Mouse (Mus musculus): Measurements from ENCODE around the gene Fam241a.

Gene Fam241a

DNA sequence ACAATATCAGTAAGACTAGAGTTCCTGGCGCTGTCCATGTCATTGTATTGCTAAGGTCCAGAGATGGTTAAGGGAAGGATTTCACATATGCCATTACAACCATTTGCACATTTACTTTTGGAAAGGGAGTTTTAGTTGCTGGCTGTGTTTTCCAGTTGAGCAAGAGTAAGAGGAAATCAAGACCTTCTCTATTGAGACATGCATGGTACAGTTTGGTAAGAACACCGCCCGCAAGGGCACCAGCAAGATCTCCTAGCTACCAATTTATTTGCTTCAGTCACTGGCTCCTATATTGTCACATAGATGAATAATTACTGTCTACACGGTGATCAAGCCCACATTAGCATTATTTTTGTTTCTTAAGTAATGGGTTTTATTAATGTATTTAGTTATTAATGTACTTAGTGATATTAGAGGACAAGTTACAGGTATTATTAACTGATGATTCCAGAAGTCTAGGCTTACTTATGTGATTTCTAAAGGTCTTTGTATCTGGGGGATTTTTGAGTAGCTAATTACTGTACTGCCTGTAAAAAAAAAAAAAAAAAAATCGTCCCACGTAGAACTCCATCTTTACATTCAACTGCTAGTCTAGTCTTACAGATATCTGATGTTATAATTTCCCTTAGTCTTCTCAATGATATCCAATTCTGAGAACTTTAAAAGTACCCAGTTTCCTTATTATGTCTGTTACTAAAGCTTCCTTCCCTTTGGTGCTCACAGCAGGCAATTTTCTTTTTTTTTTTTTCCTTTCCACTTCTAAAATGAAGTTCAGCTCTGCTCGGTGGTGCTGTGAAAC lies 944 bp downstream of the Fam241a start:
- peak; percentile 5 for DNase-seq (ENCODE audit: low read depth, low spot score)
- H3K36me3 ChIP-seq (ENCODE audit: control insufficient read depth, insufficient read depth, low read length, poor library complexity, severe bottlenecking), result no peaks in the 10 kb centered on the region
- no peaks in the 10 kb centered on the region for H3K27me3 ChIP-seq (ENCODE audit: control insufficient read depth, insufficient read depth, low read length, poor library complexity, severe bottlenecking)

- DNase-seq (ENCODE audit: low read depth, low spot score), result peak; percentile 17
- H3K27me3 ChIP-seq (ENCODE audit: control insufficient read depth, insufficient read depth, low read length, poor library complexity, severe bottlenecking), result no peaks in the 10 kb centered on the region
- no peaks in the 10 kb centered on the region for H3K36me3 ChIP-seq (ENCODE audit: control insufficient read depth, insufficient read depth, low read length, poor library complexity, severe bottlenecking)
Observed at GRCm38 (mm10) chr3:127893902-127894301, 2.2 kb downstream of the Fam241a start.

- H3K27me3 ChIP-seq (ENCODE audit: control insufficient read depth, insufficient read depth, low read length, poor library complexity, severe bottlenecking), result no peaks in the 10 kb centered on the region
- H3K36me3 ChIP-seq (ENCODE audit: control insufficient read depth, insufficient read depth, low read length, poor library complexity, severe bottlenecking), result no peaks in the 10 kb centered on the region
- DNase-seq (ENCODE audit: low read depth, low spot score), result peak; percentile 35
Observed at GRCm38 (mm10) chr3:127891906-127892305, 4.2 kb downstream of the Fam241a start.

DNA sequence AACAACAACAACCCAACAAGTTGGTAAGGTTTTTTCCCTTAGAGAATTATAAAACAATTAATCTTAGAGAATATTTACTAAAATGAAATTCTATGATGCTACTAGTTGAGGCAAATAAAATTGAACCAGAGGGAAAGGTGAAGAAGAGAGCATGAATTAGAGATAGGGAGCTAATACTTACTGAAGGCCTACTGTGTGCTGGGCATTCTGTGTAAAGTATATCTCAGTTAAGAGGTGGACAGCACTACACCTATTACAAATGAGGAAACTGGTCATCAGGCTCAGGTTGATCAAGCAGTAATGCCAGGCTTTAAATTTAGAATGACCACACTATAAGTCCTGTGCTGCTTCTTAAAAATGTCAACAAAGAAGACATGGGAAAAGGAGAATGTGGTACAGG lies 6.1 kb downstream of the Fam241a start:
- H3K27me3 ChIP-seq (ENCODE audit: control insufficient read depth, insufficient read depth, low read length, poor library complexity, severe bottlenecking), result no peaks in the 10 kb centered on the region
- DNase-seq (ENCODE audit: low read depth, low spot score), result no peak
- no peaks in the 10 kb centered on the region for H3K36me3 ChIP-seq (ENCODE audit: control insufficient read depth, insufficient read depth, low read length, poor library complexity, severe bottlenecking)

DNA sequence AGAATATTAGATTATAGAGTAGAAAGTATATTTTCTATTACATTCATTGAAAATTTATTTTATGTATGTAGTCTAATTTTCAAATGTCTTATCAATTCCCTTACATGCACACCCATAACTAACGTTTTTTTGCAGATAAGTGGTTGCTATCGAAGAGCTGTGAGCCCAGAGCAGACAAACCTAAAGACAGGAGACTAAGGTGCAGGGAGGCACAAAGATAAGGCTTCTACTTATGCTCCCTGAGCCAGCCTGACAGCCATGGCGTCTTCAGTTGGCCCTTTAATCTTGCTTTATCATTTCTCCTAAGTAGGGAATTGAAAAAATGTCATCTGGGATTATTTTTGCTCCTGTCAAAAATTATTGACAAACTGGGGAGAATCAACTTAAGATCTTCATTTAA lies 6.6 kb downstream of the Fam241a start:
- H3K27me3 ChIP-seq (ENCODE audit: control insufficient read depth, insufficient read depth, low read length, poor library complexity, severe bottlenecking), result no peaks in the 10 kb centered on the region
- no peak for DNase-seq (ENCODE audit: low read depth, low spot score)
- no peaks in the 10 kb centered on the region for H3K36me3 ChIP-seq (ENCODE audit: control insufficient read depth, insufficient read depth, low read length, poor library complexity, severe bottlenecking)

GRCm38 (mm10) chr3:127881684-127882083 lies 14.4 kb downstream of the Fam241a start:
- no peak for DNase-seq (ENCODE audit: low read depth, low spot score)
- no peaks in the 10 kb centered on the region; the same call in 1 of the 2 replicates for H3K27me3 ChIP-seq (ENCODE audit: control insufficient read depth, insufficient read depth, low read length, poor library complexity, severe bottlenecking)
- H3K36me3 ChIP-seq (ENCODE audit: control insufficient read depth, insufficient read depth, low read length, poor library complexity, severe bottlenecking), result no peaks in the 10 kb centered on the region

DNA sequence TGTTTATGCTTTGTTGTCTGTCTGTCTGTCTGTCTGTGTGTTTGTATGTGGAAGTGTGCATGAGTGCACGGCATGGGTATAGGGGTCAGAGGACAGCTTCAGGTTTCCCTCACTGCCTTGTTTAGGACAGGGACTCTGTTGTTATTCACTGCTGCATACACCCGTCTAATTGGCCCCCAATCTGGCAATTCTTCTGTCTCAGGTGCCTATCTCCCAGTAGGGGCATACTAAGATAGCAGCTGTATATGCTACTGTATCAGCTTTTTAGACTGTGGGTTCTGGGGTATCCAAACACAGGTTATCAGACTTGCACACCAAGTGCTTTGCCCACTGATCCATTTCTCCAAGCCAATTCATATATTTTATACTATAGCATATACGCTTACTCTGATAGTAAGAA lies 16.2 kb downstream of the Fam241a start:
- no peak for DNase-seq (ENCODE audit: low read depth, low spot score)
- Histone ChIP-seq H3K27me3 (ENCODE audit: control insufficient read depth, insufficient read depth, low read length, poor library complexity, severe bottlenecking) (no peaks in the 10 kb centered on the region; the same call in 1 of the 2 replicates), H3K36me3 (ENCODE audit: control insufficient read depth, insufficient read depth, low read length, poor library complexity, severe bottlenecking) (no peaks in the 10 kb centered on the region)

DNA sequence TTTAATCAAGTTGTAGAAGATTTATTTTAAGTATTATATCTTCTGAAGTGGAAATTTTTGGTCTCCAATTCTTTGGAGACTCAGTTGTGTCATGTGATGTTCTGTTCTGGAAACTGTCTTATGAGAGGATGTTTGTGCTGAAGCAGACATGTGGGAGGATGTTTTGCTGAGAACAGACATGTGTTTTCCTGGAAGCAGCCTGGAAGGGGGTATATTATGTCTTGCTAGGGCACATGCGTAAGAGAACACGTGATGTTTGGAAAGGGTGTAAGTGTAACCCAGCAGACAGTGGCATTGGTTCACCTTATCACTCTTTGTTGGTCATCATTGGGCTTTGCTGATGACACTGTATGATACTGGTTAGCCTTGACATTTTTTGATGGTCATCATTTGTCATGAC lies 20.6 kb downstream of the Fam241a start:
- H3K27me3 ChIP-seq (ENCODE audit: control insufficient read depth, insufficient read depth, low read length, poor library complexity, severe bottlenecking), result no peaks in the 10 kb centered on the region
- H3K36me3 ChIP-seq (ENCODE audit: control insufficient read depth, insufficient read depth, low read length, poor library complexity, severe bottlenecking), result no peaks in the 10 kb centered on the region
- DNase-seq (ENCODE audit: low read depth, low spot score), result no peak

DNA sequence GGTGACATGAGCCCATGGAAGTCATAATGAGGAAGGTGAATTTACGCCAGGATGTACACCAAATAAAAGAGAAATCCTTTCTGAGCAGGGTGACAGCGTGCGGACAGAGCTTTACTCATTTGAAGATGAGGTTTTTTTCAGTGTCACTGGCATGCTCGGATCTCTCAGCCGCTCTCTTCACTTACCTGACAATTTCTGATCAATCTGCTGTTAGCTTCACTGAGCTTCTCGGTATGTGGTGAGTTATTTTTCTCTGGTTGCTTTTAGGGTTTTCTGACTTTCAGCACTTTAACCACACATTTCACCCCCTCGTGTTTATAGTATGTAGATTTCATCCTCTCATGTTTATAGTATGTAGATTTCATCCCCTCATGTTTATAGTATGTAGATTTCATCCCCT lies 21.1 kb downstream of the Fam241a start:
- DNase-seq (ENCODE audit: low read depth, low spot score), result no peak
- no peaks in the 10 kb centered on the region for H3K27me3 ChIP-seq (ENCODE audit: control insufficient read depth, insufficient read depth, low read length, poor library complexity, severe bottlenecking)
- H3K36me3 ChIP-seq (ENCODE audit: control insufficient read depth, insufficient read depth, low read length, poor library complexity, severe bottlenecking), result no peaks in the 10 kb centered on the region

- DNase-seq (ENCODE audit: low read depth, low spot score), result no peak
- Histone ChIP-seq H3K27me3 (ENCODE audit: control insufficient read depth, insufficient read depth, low read length, poor library complexity, severe bottlenecking) (no peaks in the 10 kb centered on the region), H3K36me3 (ENCODE audit: control insufficient read depth, insufficient read depth, low read length, poor library complexity, severe bottlenecking) (no peaks in the 10 kb centered on the region)
Observed at GRCm38 (mm10) chr3:127874254-127874883, 21.8 kb downstream of the Fam241a start.

DNA sequence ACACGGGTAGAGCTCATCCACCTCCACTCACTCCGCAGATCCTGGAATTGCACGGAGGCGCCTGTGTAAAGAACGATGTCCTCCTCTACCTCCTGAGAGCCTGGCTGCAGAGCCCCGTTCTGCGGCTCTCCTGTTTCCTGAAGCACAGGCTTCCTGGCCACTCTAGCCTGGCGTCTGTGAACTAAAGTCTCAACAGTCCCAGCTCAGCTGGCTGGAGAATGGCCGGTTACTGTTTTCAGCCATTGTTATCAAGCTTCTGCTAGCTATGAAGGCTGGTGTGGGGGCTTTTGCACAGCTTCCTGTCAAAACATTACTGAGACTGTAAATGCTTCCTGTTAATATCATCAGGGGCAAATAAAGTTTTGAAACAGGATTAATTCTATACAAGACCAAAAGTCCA lies 24.5 kb downstream of the Fam241a start:
- Histone ChIP-seq H3K36me3 (ENCODE audit: control insufficient read depth, insufficient read depth, low read length, poor library complexity, severe bottlenecking) (no peaks in the 10 kb centered on the region), H3K27me3 (ENCODE audit: control insufficient read depth, insufficient read depth, low read length, poor library complexity, severe bottlenecking) (no peaks in the 10 kb centered on the region)
- no peak for DNase-seq (ENCODE audit: low read depth, low spot score)

- H3K27me3 ChIP-seq (ENCODE audit: control insufficient read depth, insufficient read depth, low read length, poor library complexity, severe bottlenecking), result no peaks in the 10 kb centered on the region
- no peak for DNase-seq (ENCODE audit: low read depth, low spot score)
- H3K36me3 ChIP-seq (ENCODE audit: control insufficient read depth, insufficient read depth, low read length, poor library complexity, severe bottlenecking), result no peaks in the 10 kb centered on the region
Observed at GRCm38 (mm10) chr3:127868880-127869279, 27.2 kb downstream of the Fam241a start.

DNA sequence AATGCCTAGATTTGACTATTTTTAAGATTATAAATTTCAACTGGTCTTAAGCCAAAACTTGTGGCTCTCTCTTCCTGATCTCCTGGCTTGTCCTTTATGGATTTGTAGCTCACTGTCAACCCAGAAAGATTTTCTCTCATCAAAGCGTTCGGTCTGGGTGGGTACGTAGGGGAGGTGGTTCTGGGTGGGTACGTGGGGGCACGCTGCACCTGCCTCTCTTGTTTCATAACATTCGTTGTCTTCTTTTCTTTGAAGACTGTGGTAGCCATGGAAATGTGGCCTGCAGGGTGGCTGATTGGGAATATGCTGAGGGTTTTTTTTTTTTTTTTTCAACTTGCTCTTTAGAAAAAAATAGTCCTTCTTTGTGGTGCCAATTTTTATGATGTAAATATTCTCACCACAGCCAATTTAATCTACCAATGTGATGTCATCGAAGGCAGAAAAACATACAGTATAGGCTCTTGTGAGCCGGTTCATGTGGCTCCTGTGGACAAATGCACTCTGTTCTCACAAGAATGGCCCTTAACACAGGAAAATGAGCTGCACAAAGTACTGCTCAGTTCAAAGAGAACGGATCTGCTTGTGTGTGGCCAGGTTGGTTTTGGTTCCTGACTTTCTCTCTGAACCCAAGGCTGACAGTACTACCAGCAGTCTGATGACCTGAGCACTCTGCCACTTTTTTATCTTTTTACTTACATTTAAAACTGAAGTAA lies 27.9 kb downstream of the Fam241a start:
- Histone ChIP-seq H3K27me3 (ENCODE audit: control insufficient read depth, insufficient read depth, low read length, poor library complexity, severe bottlenecking) (no peaks in the 10 kb centered on the region), H3K36me3 (ENCODE audit: control insufficient read depth, insufficient read depth, low read length, poor library complexity, severe bottlenecking) (no peaks in the 10 kb centered on the region)
- no peak for DNase-seq (ENCODE audit: low read depth, low spot score)

DNA sequence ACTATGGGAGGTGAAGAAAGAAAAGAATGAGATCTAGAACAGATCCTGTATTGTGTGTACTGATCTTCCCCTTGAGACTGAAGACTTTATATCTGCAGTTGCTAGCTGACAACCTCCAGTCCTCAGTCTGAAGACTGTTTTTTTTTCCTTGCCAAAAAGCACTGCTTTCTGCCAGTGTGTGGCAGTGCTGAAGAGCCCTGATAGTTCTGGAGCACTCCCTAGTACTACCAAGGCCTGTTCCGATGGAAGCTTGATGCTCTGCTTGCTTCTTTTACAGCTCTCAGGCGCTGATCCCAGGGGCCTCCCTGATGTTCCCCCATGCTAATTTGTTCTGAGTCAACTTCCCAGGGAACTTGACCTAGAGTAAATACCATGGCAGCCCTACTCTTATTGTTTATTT lies 31.9 kb downstream of the Fam241a start:
- no peak for DNase-seq (ENCODE audit: low read depth, low spot score)
- no peaks in the 10 kb centered on the region for H3K27me3 ChIP-seq (ENCODE audit: control insufficient read depth, insufficient read depth, low read length, poor library complexity, severe bottlenecking)

DNA sequence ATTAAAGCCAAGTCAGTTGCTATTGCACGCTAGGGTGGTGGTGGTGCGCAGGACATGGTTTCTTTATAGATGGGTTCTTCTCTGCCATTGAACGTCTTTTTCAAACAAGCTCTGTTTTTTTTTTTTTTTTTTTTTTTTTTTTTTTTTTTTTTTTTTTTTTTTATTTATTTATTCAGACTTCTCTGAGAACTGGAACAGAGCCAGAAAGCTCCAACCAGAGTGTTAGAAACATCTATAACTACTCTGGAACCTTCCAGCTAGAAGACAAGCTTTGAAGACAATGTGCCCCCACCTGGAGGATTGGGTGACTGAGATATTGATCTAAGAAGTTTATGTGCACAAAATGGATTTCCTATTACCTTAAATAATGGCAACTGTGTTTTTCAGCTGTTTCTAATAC lies 32.6 kb downstream of the Fam241a start:
- H3K36me3 ChIP-seq (ENCODE audit: control insufficient read depth, insufficient read depth, low read length, poor library complexity, severe bottlenecking), result no peaks in the 10 kb centered on the region
- DNase-seq (ENCODE audit: low read depth, low spot score), result no peak
- H3K27me3 ChIP-seq (ENCODE audit: control insufficient read depth, insufficient read depth, low read length, poor library complexity, severe bottlenecking), result no peaks in the 10 kb centered on the region

More for the DNA sequence above, 31.9 kb downstream of the Fam241a start:
- H3K36me3 ChIP-seq (ENCODE audit: control insufficient read depth, insufficient read depth, low read length, poor library complexity, severe bottlenecking), result no peaks in the 10 kb centered on the region
